Mouse (Mus musculus): ENCODE results near the gene Tomm6. TPM values are rescaled to one million over a fixed set of nuclear protein-coding genes. Genes with fewer than 3 reads are reported as not detected.

The Tomm6 gene
- 17.7 to 36.4 TPM (median 24.6 TPM) in 3 replicates for total RNA-seq (2017)

DNA sequence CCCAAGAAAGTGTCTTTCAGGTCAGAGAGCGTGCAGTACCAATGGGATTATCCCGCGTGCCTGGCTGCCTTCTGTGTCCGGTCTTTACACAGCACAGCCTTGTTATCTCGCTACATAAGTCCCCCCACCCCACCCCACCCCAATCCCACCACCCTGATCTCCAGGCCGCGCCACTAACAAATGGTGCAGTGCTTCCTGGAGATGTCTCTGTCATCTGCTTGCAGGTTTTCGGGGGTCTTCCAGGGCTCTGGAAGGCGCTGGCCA lies at the start of gene Tomm6:
TSS of gene Tomm6 (minus strand) at position 43 of the 264 bp plus-strand sequence.
- no peak for ATAC-seq (replicated peaks; ENCODE audit: insufficient number of reproducible peaks, low FRiP score, low TSS enrichment, poor library complexity, severe bottlenecking)

DNA sequence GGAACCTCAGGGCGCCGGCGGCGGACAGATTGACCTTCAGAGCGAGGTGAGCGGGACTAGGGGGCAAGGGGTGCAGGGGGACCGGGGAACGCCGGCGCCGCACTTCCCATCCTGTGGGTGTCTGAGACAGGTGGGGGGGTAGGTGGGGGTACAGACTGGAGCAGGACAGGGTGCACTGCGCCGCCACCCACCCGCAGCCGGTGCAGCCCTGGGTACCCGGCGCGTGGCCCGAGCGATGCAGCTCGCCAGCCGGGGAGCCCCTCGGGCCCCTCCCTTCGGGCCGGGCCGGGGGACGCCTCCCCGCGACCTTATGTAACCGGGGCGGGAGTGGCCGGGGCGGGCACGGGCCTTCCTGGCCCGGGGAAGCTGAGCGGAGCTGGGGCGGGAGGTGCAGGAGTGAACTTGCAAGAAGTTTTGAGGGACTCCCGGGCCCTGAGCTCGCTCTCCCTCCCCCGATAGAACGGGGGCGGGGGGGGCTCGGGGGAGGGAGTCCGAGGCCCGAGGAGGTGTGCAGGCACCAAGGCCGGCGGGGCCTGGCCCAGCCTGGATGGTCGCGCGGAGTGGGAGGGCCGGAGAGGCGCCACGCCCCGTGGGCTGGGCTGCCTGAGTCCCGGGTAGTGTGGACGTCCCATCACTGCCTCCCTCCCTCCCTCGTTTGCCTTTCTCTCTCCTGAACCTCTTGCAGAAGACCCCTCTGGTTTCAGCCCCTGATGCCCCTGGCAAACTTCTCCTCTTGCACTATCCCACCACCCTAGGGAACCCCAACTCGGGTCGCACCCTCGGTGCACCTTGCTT lies 49.3 kb upstream of the Tomm6 start:
- peak; percentile 59 for ATAC-seq (replicated peaks; ENCODE audit: insufficient number of reproducible peaks, low FRiP score, low TSS enrichment, poor library complexity, severe bottlenecking)

DNA sequence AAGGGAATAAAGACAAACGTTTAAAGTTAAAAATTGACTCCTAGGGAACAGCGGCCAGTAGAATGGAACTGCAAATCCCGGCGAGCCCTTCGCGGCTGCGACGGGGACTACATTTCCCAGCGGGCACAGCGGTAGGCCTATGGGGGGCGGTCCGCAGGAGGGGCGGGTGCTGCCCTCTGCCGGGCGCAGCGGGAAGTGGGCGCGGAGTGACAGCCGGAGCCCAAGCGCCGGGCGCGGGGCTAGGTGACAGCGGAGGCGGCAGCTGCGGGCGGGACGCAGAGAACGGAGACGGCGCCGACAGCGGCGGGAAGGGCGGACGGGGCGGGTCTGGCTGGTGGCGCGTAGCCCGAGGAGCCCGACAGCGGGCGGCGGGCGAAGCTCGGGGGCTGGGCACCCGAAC lies 48.7 kb upstream of the Tomm6 start, which contains the start of gene Tfeb:
TSS of gene Tfeb (plus strand) at position 175 of the 400 bp plus-strand sequence.
- ATAC-seq (replicated peaks; ENCODE audit: insufficient number of reproducible peaks, low FRiP score, low TSS enrichment, poor library complexity, severe bottlenecking): peak; percentile 62

DNA sequence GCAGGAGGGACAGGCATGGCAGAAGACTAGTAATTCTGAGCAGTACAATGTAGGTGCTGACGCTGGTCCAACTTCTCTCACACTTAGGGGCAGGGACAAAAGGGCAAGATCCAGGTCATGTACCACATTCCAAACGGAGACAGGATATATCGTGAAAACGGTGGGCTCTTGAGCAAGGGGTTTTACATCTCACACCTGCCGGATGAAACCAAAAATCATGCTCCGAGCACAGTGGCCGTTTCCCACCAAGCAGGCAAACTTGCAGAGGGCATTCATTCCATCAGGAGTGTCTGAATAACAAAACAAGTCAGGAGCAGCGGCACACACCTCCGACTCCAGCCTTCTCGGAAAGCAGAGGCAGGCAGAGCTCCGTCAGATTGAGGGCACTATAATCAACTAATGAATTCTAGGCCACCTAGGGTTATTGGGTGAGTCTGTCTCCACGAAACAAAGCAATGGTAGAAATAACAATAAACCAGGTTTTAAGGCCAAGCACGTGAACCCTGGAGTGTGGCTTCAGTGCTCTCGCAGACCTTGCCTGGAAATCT lies 47.4 kb upstream of the Tomm6 start:
- no peak for ATAC-seq (replicated peaks; ENCODE audit: insufficient number of reproducible peaks, low FRiP score, low TSS enrichment, poor library complexity, severe bottlenecking)

DNA sequence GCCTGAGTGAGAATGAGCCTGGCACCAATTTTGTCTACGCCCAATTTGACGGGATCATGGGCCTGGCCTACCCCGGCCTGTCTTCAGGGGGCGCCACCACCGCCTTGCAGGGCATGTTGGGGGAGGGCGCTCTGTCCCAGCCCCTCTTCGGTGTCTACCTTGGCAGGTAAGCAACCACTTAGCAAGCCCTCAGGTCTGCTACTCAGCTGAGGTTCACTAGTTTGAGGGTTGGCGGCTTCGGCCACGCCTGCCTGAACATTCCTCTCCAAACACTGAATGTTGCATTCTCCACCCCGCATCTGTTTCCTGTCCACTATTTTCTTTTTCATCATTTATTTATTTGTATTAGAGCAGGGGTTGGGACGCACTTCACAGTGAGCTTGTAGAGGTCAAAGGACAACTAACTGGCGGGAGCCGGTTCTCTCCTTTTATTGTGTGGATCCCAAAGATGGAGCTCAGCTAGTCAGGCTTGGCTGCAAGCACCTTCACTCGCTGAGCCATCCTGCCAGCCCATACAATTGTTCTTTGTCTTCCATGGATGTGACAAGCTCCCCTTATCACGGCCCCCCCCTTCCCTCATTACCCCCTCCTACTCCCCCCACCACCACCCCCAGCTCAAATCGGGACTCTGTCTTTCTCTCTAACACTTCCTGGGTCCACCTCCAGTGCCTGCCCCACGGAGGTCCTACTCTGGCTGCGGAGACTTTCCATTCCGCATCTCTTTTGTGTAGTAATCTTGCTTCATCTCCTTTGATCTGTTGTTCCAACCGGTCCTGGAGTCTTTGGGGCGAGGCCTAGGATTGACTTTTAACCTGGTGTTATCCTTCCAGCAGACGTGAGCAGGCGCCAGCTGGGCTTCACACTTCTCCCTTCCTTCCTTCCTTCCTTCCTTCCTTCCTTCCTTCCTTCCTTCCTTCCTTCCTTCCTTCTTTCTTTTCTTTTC lies 42.7 kb upstream of the Tomm6 start:
- no peak for ATAC-seq (replicated peaks; ENCODE audit: insufficient number of reproducible peaks, low FRiP score, low TSS enrichment, poor library complexity, severe bottlenecking)

DNA sequence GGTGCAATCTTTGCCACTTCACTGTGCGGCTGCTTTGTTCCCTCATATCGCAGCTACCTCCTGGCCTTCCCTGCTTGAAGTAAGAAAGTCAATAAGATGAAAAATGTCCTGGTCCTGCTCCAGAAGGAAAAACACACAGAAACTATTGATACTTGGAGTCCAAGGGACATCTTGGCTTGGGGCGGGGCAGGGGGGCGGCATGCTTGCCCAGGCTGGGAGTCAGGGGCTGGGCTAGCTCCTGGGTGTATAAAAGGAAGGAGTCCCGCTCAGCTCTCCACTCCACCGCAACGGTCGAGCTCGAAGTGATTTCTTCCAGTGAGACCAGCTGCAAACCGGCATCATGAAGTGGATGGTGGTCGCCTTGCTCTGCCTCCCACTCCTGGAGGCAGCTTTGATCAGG lies 38.4 kb upstream of the Tomm6 start, which contains the start of gene Pgc:
TSS of gene Pgc (plus strand) at position 277 of the 400 bp plus-strand sequence.
- no peak for ATAC-seq (replicated peaks; ENCODE audit: insufficient number of reproducible peaks, low FRiP score, low TSS enrichment, poor library complexity, severe bottlenecking)

DNA sequence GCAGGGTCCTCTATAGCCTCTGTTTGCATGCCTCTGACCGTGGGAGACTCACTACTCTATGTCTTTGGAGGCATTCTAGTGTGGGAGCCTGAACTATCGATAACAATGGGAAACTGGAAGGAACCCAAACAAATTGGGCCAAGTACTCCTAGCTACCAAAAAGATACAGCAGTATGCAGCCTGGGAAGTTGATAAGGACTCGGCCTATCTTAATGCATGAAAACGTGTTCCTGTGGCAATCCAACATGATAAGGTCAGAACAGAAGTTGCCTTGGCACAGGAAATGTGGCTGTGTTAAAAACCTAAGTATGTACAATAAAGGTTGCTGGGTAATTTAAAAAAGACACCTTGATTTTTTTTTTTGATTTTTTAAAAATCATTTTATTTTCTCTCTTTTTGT lies 33.0 kb upstream of the Tomm6 start:
- no peak for ATAC-seq (replicated peaks; ENCODE audit: insufficient number of reproducible peaks, low FRiP score, low TSS enrichment, poor library complexity, severe bottlenecking)

DNA sequence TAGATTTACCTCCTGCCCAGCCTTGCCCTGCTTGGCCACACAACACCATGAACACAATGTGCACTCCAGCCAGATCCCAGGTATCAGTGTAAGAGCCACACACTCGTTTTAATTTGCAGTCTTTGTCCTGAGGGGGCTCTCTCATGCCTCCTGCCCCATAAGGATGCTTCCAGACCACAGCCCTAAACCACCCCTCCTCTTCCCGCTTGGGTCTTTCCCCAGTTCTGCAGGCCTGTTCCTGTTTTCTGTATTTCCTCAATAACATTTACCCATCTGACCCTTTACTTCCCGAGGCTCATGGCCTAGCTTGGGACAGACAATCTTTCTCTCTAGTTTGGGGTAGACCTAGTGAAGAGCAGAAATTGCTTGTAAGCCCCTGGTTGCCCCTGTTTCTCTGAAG lies 26.9 kb upstream of the Tomm6 start:
- ATAC-seq (replicated peaks; ENCODE audit: insufficient number of reproducible peaks, low FRiP score, low TSS enrichment, poor library complexity, severe bottlenecking): no peak

DNA sequence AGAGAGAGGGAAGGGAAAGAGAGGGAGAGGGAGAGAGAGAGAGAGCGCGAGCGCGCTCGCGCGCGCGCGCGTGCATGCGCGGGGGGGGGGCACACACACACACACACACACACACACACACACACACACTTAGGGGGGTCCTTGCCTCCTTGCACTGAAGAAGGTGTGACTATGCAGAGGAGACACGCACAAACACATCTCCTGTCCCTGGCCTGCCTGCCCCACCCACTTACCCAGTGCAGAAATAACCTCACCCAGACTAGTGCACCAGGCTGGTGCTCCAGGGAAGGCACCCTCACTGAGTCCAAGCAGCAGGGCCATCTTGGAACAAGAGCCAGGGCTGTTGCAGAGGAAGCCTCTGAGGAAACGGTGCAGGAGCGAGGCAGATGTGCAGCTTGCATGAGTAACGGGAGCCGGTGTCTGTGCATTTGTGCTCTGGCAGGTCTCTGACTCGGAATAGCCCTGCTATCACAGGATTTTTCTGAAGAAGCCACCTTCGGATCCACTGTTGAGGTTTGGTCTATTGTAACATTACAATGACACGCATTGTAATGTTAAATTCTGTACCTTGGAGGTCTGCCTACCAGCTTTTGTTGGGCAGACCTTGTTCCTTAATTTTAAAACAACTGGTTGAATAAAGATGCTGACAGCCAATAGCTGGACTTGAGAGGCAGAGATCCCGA lies 24.8 kb upstream of the Tomm6 start:
- ATAC-seq (replicated peaks; ENCODE audit: insufficient number of reproducible peaks, low FRiP score, low TSS enrichment, poor library complexity, severe bottlenecking): no peak

DNA sequence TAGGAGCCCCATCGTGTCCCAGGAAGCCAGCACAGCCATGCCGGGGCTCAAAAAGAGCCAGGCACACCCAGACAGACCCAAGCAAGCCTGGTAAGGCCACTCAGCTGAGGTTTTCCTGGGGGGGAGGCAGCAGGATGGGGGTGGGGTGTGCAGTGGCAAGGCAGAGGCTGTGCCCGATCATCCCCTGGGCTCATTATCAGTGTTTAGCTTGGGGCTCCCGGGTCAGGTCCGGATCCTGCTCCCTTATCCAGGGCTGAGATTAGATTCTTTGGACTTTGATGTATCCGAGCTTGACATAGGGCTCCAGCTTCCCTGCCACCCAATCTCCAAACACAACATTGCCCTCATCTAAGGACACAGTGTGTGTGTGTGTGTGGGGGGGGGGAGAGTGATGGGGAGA lies 23.7 kb upstream of the Tomm6 start:
- no peak for ATAC-seq (replicated peaks; ENCODE audit: insufficient number of reproducible peaks, low FRiP score, low TSS enrichment, poor library complexity, severe bottlenecking)

DNA sequence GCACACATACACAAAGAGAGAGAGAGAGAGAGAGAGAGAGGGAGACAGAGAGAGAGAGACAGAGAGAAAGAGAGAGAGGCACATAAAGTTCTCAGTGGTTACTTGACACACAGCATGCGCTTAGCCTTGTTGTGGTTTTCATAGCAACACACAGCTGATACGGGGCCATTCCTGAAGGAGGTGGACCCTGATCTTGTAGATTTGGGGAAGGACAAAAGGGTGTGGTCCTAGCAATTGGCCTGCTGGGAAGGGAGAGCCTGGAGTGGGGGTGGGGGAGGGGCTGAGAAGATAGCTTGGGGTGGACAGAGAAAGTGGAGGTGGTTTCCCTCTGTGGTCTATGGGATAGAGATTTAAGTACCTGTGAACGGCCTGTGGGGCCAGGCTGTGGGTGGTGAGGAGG lies 21.9 kb upstream of the Tomm6 start:
- no peak for ATAC-seq (replicated peaks; ENCODE audit: insufficient number of reproducible peaks, low FRiP score, low TSS enrichment, poor library complexity, severe bottlenecking)

DNA sequence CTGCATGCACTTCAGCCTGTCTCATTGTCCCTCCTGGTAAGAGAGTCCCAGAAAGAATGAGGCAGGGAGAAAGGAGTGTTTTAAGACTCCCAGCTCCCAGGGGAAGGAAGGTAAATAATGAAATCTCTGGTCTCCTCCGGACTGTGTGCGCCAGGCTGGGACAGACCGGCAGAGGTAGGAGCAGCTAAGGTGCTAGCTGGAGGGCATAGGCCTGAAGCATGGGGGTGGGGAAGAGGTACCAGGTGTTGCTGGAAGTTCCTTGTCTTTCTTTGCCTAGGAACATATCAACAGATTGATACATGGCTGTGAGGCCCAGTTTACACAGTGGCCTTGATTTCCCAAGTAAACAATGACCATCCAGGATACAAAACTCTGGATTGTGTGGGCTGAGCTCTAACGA lies 20.8 kb upstream of the Tomm6 start:
- ATAC-seq (replicated peaks; ENCODE audit: insufficient number of reproducible peaks, low FRiP score, low TSS enrichment, poor library complexity, severe bottlenecking): no peak

DNA sequence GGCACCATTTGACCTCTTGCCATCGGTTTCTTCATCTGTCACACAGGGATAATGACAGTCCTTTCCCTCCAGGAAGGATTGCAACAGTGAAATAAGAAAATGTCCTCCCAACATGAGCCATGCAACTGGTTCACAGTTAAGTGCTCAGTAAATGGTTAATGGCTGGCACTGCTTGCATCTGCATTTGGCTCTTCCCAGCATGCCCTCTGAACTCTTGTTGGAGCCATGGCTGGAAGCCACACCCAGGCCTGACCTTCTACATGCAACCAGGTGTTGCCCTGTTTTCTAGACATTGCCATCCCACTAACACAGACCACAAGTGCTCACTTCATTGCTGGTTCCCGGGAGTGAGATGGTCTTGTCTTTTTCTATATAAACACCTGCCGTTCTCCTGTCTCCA lies 19.8 kb upstream of the Tomm6 start:
- no peak for ATAC-seq (replicated peaks; ENCODE audit: insufficient number of reproducible peaks, low FRiP score, low TSS enrichment, poor library complexity, severe bottlenecking)

DNA sequence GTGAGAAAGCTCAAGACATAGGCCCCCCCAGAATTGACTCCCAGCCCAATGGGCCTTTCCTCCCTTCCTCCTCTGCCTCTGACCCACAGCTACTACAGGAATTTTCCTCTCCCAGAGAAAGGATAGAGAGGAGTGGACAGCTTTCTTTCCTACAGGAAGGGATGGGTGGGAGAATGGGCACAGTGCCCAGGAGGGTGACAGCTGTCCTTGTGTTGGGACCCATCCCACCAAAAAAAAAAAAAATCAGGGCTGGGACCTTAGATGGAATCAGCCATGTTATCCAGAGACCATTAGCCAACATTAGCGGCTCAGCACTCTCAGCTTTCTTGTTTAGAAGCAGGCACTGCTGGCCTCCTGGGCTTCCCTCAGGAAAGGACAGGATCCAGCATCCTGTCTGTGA lies 18.0 kb upstream of the Tomm6 start:
- ATAC-seq (replicated peaks; ENCODE audit: insufficient number of reproducible peaks, low FRiP score, low TSS enrichment, poor library complexity, severe bottlenecking): no peak

DNA sequence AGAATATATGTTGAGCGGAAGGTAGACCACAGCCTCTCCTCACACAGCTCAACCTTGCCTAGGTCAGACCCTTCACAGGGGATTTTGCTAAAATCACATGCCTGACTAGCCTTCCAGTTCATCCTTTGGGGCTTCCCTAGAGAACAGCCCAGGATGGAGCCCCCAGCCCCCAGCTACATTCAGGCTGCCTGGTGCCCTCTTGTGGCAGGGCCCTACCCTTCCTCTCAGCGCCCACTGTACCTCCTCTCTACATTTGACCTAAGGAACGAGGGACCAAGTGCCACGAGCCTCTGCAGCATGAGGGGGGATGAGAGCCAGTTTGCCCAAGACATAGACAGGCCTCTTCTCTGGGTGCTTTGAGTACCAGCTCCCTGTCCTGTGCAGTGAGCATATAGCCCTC lies 16.5 kb upstream of the Tomm6 start:
- ATAC-seq (replicated peaks; ENCODE audit: insufficient number of reproducible peaks, low FRiP score, low TSS enrichment, poor library complexity, severe bottlenecking): no peak

DNA sequence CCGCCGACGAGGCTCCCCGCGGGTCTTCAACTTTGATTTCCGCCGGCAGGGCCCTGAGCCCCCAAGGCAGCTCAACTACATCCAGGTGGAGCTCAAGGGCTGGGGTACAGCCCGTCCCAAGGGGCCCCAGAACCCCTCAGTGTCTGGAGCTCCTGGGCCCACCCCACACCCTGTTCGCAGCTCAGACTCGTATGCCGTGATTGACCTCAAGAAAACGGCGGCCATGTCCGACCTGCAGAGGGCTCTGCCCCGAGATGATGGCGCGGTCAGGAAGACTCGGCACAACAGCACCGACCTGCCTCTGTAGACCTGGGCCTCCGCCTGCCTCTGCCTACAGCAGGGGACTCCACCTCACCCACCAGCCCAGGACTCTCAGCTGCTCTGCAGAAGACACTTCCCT lies 15.4 kb upstream of the Tomm6 start:
- ATAC-seq (replicated peaks; ENCODE audit: insufficient number of reproducible peaks, low FRiP score, low TSS enrichment, poor library complexity, severe bottlenecking): no peak

DNA sequence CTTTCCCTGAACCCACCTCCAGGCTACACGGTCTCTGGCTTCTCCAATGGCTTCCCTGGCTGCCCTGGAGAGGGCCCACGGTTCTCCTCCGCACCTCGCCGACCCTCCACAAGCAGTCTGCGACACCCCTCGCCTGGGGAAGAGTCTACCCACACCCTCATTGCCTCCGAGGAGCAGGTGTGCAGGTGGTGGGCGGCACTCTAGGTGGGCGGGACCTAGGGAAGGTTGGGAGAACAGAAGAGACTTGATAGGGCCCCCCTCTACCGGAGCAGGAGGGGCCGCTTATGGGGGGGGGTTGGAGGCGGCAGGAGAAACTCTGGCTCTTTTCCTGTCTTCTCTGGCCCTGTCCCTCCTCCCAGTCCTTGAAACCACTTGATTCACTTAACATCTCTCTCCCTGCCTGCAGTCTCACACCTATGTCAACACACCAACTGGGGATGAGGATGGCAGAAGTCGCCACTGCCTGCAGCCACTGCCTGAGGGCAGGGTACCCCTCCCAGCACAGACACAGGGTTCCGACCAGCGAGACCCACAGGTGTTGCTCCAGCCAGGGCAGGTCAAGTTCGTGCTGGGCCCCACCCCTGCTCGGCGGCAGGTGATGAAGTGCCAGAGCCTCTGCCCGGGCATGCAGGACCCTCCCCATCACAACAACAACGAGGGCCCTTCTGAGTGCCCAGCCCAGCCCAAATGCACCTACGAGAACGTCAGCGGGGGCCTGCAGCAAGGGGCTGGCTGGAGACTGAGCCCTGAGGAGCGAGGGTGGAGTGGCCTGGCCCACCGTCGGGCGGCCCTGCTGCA lies 14.6 kb upstream of the Tomm6 start:
- no peak for ATAC-seq (replicated peaks; ENCODE audit: insufficient number of reproducible peaks, low FRiP score, low TSS enrichment, poor library complexity, severe bottlenecking)

DNA sequence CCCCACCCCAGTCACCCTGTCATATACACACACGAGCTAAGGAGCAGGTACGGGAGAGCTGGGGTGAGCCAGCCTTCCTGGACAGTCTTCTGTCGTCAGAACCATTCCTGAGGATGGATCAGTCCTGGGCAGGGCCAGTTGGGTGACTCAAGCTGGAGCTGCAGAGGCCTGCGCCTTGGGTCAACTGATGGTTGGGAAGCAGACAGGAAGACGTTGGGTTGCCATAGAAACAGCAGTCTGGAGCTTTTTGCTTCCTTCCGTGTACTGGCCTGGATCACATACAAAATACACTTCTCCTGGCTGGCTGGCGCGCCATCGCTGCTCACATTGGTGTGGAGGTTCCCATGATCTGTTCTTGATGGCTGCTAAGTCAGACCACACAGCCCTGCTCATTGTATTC lies 13.6 kb upstream of the Tomm6 start:
- ATAC-seq (replicated peaks; ENCODE audit: insufficient number of reproducible peaks, low FRiP score, low TSS enrichment, poor library complexity, severe bottlenecking): no peak

All from monocyte, adult 5-6 weeks (primary cell).